Mouse (Mus musculus) embryo, embryonic 11.5 days (tissue): Measurements from ENCODE around the gene Rimklb.

Source experiments
- DNase-seq: peaks from one replicate; pipeline ENCODE4 v3.0.0-alpha.2; 2012; ENCODE audit warnings: low read depth, low spot score

Gene Rimklb

GRCm38 (mm10) chr6:122427456-122427855 is 71.1 kb downstream of the Rimklb start:
- no peak for DNase-seq

DNA sequence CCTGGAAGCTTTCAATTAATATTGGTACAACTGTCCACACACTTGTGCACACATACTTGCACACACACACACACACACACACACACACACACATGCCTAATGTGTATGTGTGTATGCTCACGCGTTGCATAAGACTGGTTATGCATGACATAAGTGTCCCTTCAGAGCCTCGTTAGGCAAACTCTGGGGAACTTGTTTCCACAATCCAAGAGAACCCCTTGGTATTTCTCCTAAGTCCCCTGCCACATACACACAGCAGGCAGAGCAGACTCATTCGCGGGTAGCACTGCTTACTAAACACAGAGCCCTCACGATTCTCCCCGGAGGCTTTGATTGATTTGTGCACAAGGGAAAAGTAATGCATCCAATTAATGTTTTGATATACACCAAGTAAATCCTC is 81.5 kb downstream of the Rimklb start:
- DNase-seq: no peak

DNA sequence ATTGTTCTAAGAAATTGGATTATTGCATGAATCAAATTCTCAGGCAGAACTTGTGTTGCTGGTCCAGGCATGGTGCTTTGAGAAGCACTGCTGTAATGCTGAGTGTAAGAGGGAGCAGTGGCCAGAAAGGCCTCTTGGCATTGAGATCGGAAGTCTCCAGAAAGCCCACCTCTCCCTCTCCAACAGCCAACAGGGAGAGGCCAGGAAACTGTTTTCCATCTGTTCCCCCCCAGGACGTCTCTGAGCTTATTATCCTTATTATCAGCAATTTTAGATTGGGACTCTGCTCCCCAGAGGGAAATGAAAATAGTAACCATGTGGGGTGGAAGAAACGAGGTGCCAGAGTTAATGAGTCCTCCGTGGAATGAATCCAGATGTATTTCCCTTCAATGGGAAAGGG is 82.2 kb downstream of the Rimklb start:
- no peak for DNase-seq

- no peak for DNase-seq
Measured at GRCm38 (mm10) chr6:122411281-122411680, 87.3 kb downstream of the Rimklb start.

DNA sequence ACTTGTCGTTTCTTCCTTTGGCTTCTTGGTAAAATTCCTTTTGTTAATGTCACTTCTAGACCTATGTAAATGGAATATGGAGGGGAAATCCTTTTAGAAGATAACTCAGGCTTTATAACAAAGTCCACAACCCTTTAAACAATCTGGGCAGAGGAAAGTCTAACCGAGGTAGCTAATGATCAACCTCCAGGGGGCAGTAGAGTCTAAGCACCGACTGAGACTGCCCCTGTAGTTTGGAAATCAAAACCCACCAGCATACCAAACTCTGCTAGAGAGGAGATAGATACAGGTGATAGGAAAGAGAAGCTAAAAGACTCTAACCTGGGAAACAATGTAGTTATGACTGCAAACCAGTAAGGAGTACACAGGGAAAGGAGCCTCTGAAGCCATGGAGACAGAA is 96.3 kb downstream of the Rimklb start:
- no peak for DNase-seq

DNA sequence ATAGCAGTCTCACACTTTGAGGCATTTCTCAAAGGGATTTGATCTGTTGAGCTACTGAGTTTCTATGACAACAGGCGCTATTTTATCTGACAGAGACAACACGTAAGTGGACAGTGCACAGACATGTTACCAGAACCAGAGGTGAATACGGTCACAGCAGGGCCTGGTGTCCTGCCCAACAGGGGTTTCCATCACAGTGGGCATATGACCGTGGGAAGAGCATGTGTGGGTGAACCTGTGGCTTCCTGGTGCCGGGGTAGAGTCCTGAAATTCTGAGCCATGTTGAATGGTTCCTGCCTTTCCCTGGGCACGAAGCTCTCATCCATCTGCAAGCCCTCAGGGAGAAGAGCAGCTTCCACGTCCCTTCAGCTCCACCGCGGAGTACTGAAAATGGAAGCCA is 98.3 kb downstream of the Rimklb start:
- no peak for DNase-seq
